Mouse (Mus musculus): ENCODE data around the gene Gm49355. TPM values are rescaled to one million over a fixed set of nuclear protein-coding genes. Genes with fewer than 3 reads are reported as not detected.
A peak's percentile ranks its signal among the peaks of the same experiment; 100 is the strongest.
"Not testable (repeated sequence)": the region's sequence is repeated elsewhere in the genome, so short reads cannot be mapped to it uniquely, and the experiment has no call there.

Gene Gm49355
- polyA plus RNA-seq (2015; fragmentation: Nextera tagmentation; extraction: Ambion mirVana) = 0.09 TPM in 1 of 2 replicates, not detected in the other

- Histone ChIP-seq H3K27ac (peak within 1 kb of the TSS; percentile 98), H3K4me3 (peak within 1 kb of the TSS; percentile 78), H3K36me3 (no peaks in the 10 kb centered on the region), H3K4me2 (peak within 1 kb of the TSS; percentile 62), H3K27me3 (no peaks in the 10 kb centered on the region), H3K9ac (peak within 1 kb of the TSS; percentile 87), H3K9me3 (no peaks in the 10 kb centered on the region), H3K4me1 (no peaks in the 10 kb centered on the region)
- 61% methylated on average over 6 of the region's 6 CpGs for WGBS
- no peak for ATAC-seq (ENCODE audit: borderline replicate concordance, extremely low read depth, low FRiP score, low TSS enrichment)
Measured at GRCm38 (mm10) chr14:12283641-12284040, at the start of gene Gm49355. Gm49355 (plus strand) TSS chr14:12283976.

- WGBS = 59% methylated on average over 4 of the region's 4 CpGs
- no peaks in the 10 kb centered on the region for H3K36me3 ChIP-seq
Measured at GRCm38 (mm10) chr14:12243726-12244125, 40.0 kb upstream of the Gm49355 start.

GRCm38 (mm10) chr14:12276031-12276430 is 7.7 kb upstream of the Gm49355 start:
- no peak for ATAC-seq (ENCODE audit: borderline replicate concordance, extremely low read depth, low FRiP score, low TSS enrichment)
- Histone ChIP-seq H3K4me1 (no peaks in the 10 kb centered on the region), H3K9ac (no peak overlapping the region), H3K36me3 (no peaks in the 10 kb centered on the region), H3K27me3 (no peaks in the 10 kb centered on the region), H3K27ac (no peak overlapping the region), H3K4me3 (no peak overlapping the region), H3K4me2 (no peak overlapping the region), H3K9me3 (no peaks in the 10 kb centered on the region)
- WGBS = 50% methylated on average over 3 of the region's 3 CpGs

More at GRCm38 (mm10) chr14:12243726-12244125, 40.0 kb upstream of the Gm49355 start:
- ATAC-seq (ENCODE audit: borderline replicate concordance, extremely low read depth, low FRiP score, low TSS enrichment) = no peak
- Histone ChIP-seq H3K27me3 (no peaks in the 10 kb centered on the region), H3K27ac (no peak overlapping the region), H3K4me1 (no peaks in the 10 kb centered on the region), H3K9me3 (no peaks in the 10 kb centered on the region), H3K4me2 (no peak overlapping the region), H3K4me3 (no peak overlapping the region), H3K9ac (no peak overlapping the region)

- ATAC-seq (ENCODE audit: borderline replicate concordance, extremely low read depth, low FRiP score, low TSS enrichment) = peak; percentile 98
- peak within 1 kb of the TSS; percentile 87 for H3K9ac ChIP-seq
- no peaks in the 10 kb centered on the region for H3K9me3 ChIP-seq
- peak within 1 kb of the TSS; percentile 78 for H3K4me3 ChIP-seq
- under 1% methylated on average over 48 of the region's 48 CpGs for WGBS
- no peaks in the 10 kb centered on the region for H3K4me1 ChIP-seq
- peak within 1 kb of the TSS; percentile 62 for H3K4me2 ChIP-seq
- no peaks in the 10 kb centered on the region for H3K27me3 ChIP-seq
- no peaks in the 10 kb centered on the region for H3K36me3 ChIP-seq
- peak within 1 kb of the TSS; percentile 98 for H3K27ac ChIP-seq
Measured at GRCm38 (mm10) chr14:12284141-12284912, 551 bp downstream of the Gm49355 start, which contains the start of gene 3830406C13Rik. 3830406C13Rik (plus strand) TSS chr14:12284173.

GRCm38 (mm10) chr14:12289747-12290146 is 6.0 kb downstream of the Gm49355 start:
- not testable (repeated sequence) for H3K36me3 ChIP-seq; H3K4me2 ChIP-seq; ATAC-seq (ENCODE audit: borderline replicate concordance, extremely low read depth, low FRiP score, low TSS enrichment); H3K4me1 ChIP-seq; H3K27ac ChIP-seq; H3K4me3 ChIP-seq; H3K9ac ChIP-seq; H3K9me3 ChIP-seq; H3K27me3 ChIP-seq

- Histone ChIP-seq H3K4me1 (no peaks in the 10 kb centered on the region), H3K9ac (no peak overlapping the region), H3K27ac (no peak overlapping the region), H3K36me3 (peaks cover 7% of the 10 kb centered on the region; the same call in 1 of the 2 replicates), H3K4me2 (no peak overlapping the region), H3K9me3 (no peaks in the 10 kb centered on the region), H3K4me3 (no peak overlapping the region), H3K27me3 (no peaks in the 10 kb centered on the region)
- ATAC-seq (ENCODE audit: borderline replicate concordance, extremely low read depth, low FRiP score, low TSS enrichment) = no peak
- WGBS = 84% methylated on average over 7 of the region's 7 CpGs
Measured at GRCm38 (mm10) chr14:12296391-12296790, 12.6 kb downstream of the Gm49355 start.

GRCm38 (mm10) chr14:12299171-12299570 is 15.4 kb downstream of the Gm49355 start:
- H3K4me3 ChIP-seq = no peak overlapping the region
- H3K27ac ChIP-seq = no peak overlapping the region
- H3K4me2 ChIP-seq = no peak overlapping the region
- H3K9ac ChIP-seq = no peak overlapping the region
- H3K36me3 ChIP-seq = no peaks in the 10 kb centered on the region
- ATAC-seq (ENCODE audit: borderline replicate concordance, extremely low read depth, low FRiP score, low TSS enrichment) = no peak
- no peaks in the 10 kb centered on the region for H3K9me3 ChIP-seq
- no peaks in the 10 kb centered on the region for H3K4me1 ChIP-seq
- H3K27me3 ChIP-seq = no peaks in the 10 kb centered on the region

GRCm38 (mm10) chr14:12299654-12300053 is 15.9 kb downstream of the Gm49355 start:
- WGBS = 80% methylated on average over 6 of the region's 6 CpGs
- no peak for ATAC-seq (ENCODE audit: borderline replicate concordance, extremely low read depth, low FRiP score, low TSS enrichment)
- H3K4me2 ChIP-seq = no peak overlapping the region
- H3K9ac ChIP-seq = no peak overlapping the region
- H3K9me3 ChIP-seq = no peaks in the 10 kb centered on the region
- H3K36me3 ChIP-seq = no peaks in the 10 kb centered on the region
- no peak overlapping the region for H3K4me3 ChIP-seq
- H3K27me3 ChIP-seq = no peaks in the 10 kb centered on the region
- no peaks in the 10 kb centered on the region for H3K4me1 ChIP-seq
- H3K27ac ChIP-seq = no peak overlapping the region

GRCm38 (mm10) chr14:12300275-12300674 is 16.5 kb downstream of the Gm49355 start:
- H3K4me3 ChIP-seq = no peak overlapping the region
- H3K9me3 ChIP-seq = no peaks in the 10 kb centered on the region
- no peaks in the 10 kb centered on the region for H3K36me3 ChIP-seq
- H3K4me2 ChIP-seq = no peak overlapping the region
- no peak for ATAC-seq (ENCODE audit: borderline replicate concordance, extremely low read depth, low FRiP score, low TSS enrichment)
- no peak overlapping the region for H3K27ac ChIP-seq
- no peaks in the 10 kb centered on the region for H3K27me3 ChIP-seq
- H3K4me1 ChIP-seq = no peaks in the 10 kb centered on the region
- 75% methylated on average over 4 of the region's 4 CpGs for WGBS
- H3K9ac ChIP-seq = no peak overlapping the region

GRCm38 (mm10) chr14:12300677-12301076 is 16.9 kb downstream of the Gm49355 start:
- H3K4me3 ChIP-seq = no peak overlapping the region
- ATAC-seq (ENCODE audit: borderline replicate concordance, extremely low read depth, low FRiP score, low TSS enrichment) = no peak
- WGBS = 66% methylated on average over 3 of the region's 3 CpGs
- no peak overlapping the region for H3K4me2 ChIP-seq
- no peaks in the 10 kb centered on the region for H3K4me1 ChIP-seq
- H3K9ac ChIP-seq = no peak overlapping the region
- H3K27me3 ChIP-seq = no peaks in the 10 kb centered on the region
- no peaks in the 10 kb centered on the region for H3K9me3 ChIP-seq
- H3K36me3 ChIP-seq = no peaks in the 10 kb centered on the region
- H3K27ac ChIP-seq = no peak overlapping the region

GRCm38 (mm10) chr14:12303106-12303505 is 19.3 kb downstream of the Gm49355 start:
- Histone ChIP-seq H3K4me2 (no peak overlapping the region), H3K9ac (no peak overlapping the region), H3K9me3 (no peaks in the 10 kb centered on the region), H3K4me1 (no peaks in the 10 kb centered on the region), H3K36me3 (no peaks in the 10 kb centered on the region), H3K27ac (no peak overlapping the region), H3K4me3 (no peak overlapping the region), H3K27me3 (no peaks in the 10 kb centered on the region)
- no peak for ATAC-seq (ENCODE audit: borderline replicate concordance, extremely low read depth, low FRiP score, low TSS enrichment)
- WGBS = 48% methylated on average over 2 of the region's 2 CpGs

GRCm38 (mm10) chr14:12333622-12334021 is 49.8 kb downstream of the Gm49355 start:
- ATAC-seq (ENCODE audit: borderline replicate concordance, extremely low read depth, low FRiP score, low TSS enrichment) = no peak
- Histone ChIP-seq H3K4me1 (no peaks in the 10 kb centered on the region), H3K4me3 (no peak overlapping the region), H3K36me3 (no peaks in the 10 kb centered on the region), H3K9me3 (no peaks in the 10 kb centered on the region), H3K27me3 (peaks cover 47% of the 10 kb centered on the region), H3K4me2 (no peak overlapping the region), H3K27ac (no peak overlapping the region), H3K9ac (no peak overlapping the region)
- 72% methylated on average over 7 of the region's 7 CpGs for WGBS
